In genomic region chr11:88448571-88448970, GRCm38 (mm10) we compare ENCODE assay signal across 20 mouse cellular contexts.
DNase-seq lines count a peak whose midpoint lies in the region; ATAC-seq lines count a peak whose summit lies in the region.
"Had no signal": no experiment of that assay in that cellular context is flagged by ENCODE, and none has a peak within 500 bp of the region (broad histone marks: within the 10 kb centered on the region; RNA-seq: fewer than 3 reads in every experiment).

No protein-coding gene starts in this region.

- H3K4me3 ChIP-seq in forebrain, embryonic 10.5 days: no peak overlapping the region
- no peak overlapping the region for H3K4me3 ChIP-seq in forebrain, embryonic 16.5 days (replicated peaks; ENCODE audit: low read length)
- H3K4me3 ChIP-seq in heart, embryonic 13.5 days: no peak overlapping the region
- H3K4me3 ChIP-seq in hindbrain, embryonic 13.5 days: no peak overlapping the region
- no peak overlapping the region for H3K4me3 ChIP-seq in hindbrain, embryonic 10.5 days
- no peak overlapping the region for H3K4me3 ChIP-seq in midbrain, embryonic 14.5 days (replicated peaks; ENCODE audit: low read depth, low read length)
- H3K4me3 ChIP-seq in midbrain, embryonic 16.5 days (ENCODE audit: low read depth, low read length): no peak overlapping the region
- H3K4me3 ChIP-seq: forebrain, embryonic 13.5 days; limb, embryonic 13.5 days; liver, embryonic 13.5 days; myocyte; stomach, embryonic 15.5 days had no signal

- H3K36me3 ChIP-seq in forebrain, embryonic 10.5 days (replicated peaks): peaks cover 60% of the 10 kb centered on the region
- H3K36me3 ChIP-seq in forebrain, embryonic 16.5 days (ENCODE audit: control insufficient read depth, insufficient read depth): no peaks in the 10 kb centered on the region
- peaks cover 19% of the 10 kb centered on the region for H3K36me3 ChIP-seq in heart, embryonic 13.5 days
- H3K36me3 ChIP-seq in hindbrain, embryonic 13.5 days: peaks cover 7% of the 10 kb centered on the region
- H3K36me3 ChIP-seq in hindbrain, embryonic 10.5 days: peaks cover 88% of the 10 kb centered on the region
- no peaks in the 10 kb centered on the region for H3K36me3 ChIP-seq in midbrain, embryonic 14.5 days (ENCODE audit: control insufficient read depth, insufficient read depth, low read length)
- H3K36me3 ChIP-seq in midbrain, embryonic 16.5 days (ENCODE audit: control insufficient read depth, insufficient read depth, low read length): no peaks in the 10 kb centered on the region
- H3K36me3 ChIP-seq: stomach, embryonic 15.5 days had no signal

- peak overlapping the region; percentile 74; the same call in 1 of the 2 replicates for H3K27ac ChIP-seq in forebrain, embryonic 10.5 days
- H3K27ac ChIP-seq in forebrain, embryonic 16.5 days (ENCODE audit: low read length): no peak overlapping the region
- peak overlapping the region; percentile 84 for H3K27ac ChIP-seq in heart, embryonic 13.5 days (replicated peaks)
- H3K27ac ChIP-seq in hindbrain, embryonic 13.5 days: peak overlapping the region; percentile 82
- H3K27ac ChIP-seq in hindbrain, embryonic 10.5 days: no peak overlapping the region
- H3K27ac ChIP-seq in midbrain, embryonic 14.5 days (replicated peaks; ENCODE audit: low read depth, low read length): 0 out of 2 replicates have a peak overlapping the region, but pooled peaks have one; percentile 65
- H3K27ac ChIP-seq in midbrain, embryonic 16.5 days (ENCODE audit: low read length): no peak overlapping the region
- H3K27ac ChIP-seq: hindbrain, postnatal 0 days; limb, embryonic 13.5 days; liver, embryonic 13.5 days; stomach, embryonic 15.5 days had no signal

- H3K4me1 ChIP-seq in forebrain, embryonic 10.5 days: peaks cover 69% of the 10 kb centered on the region
- H3K4me1 ChIP-seq in forebrain, embryonic 16.5 days (replicated peaks; ENCODE audit: control insufficient read depth, insufficient read depth, low read length): peaks cover 25% of the 10 kb centered on the region
- H3K4me1 ChIP-seq in heart, embryonic 13.5 days: peaks cover 63% of the 10 kb centered on the region
- H3K4me1 ChIP-seq in hindbrain, embryonic 13.5 days (replicated peaks): peaks cover 73% of the 10 kb centered on the region
- H3K4me1 ChIP-seq in hindbrain, embryonic 10.5 days (replicated peaks): peaks cover 58% of the 10 kb centered on the region
- peaks cover 46% of the 10 kb centered on the region for H3K4me1 ChIP-seq in midbrain, embryonic 14.5 days (ENCODE audit: control insufficient read depth, insufficient read depth, low read length)
- H3K4me1 ChIP-seq in midbrain, embryonic 16.5 days (ENCODE audit: control insufficient read depth, insufficient read depth, low read length): peaks cover 16% of the 10 kb centered on the region
- H3K4me1 ChIP-seq: liver, embryonic 13.5 days; stomach, embryonic 15.5 days had no signal

- H3K27me3 ChIP-seq in forebrain, embryonic 10.5 days (ENCODE audit: poor library complexity, severe bottlenecking): no peaks in the 10 kb centered on the region
- no peaks in the 10 kb centered on the region for H3K27me3 ChIP-seq in forebrain, embryonic 16.5 days (replicated peaks; ENCODE audit: control insufficient read depth, insufficient read depth, low read length)
- H3K27me3 ChIP-seq in heart, embryonic 13.5 days (replicated peaks): no peaks in the 10 kb centered on the region
- no peaks in the 10 kb centered on the region for H3K27me3 ChIP-seq in hindbrain, embryonic 13.5 days
- H3K27me3 ChIP-seq in hindbrain, embryonic 10.5 days (ENCODE audit: insufficient read depth, poor library complexity, severe bottlenecking): no peaks in the 10 kb centered on the region
- H3K27me3 ChIP-seq in midbrain, embryonic 14.5 days (ENCODE audit: control insufficient read depth, insufficient read depth, low read length): no peaks in the 10 kb centered on the region
- no peaks in the 10 kb centered on the region for H3K27me3 ChIP-seq in midbrain, embryonic 16.5 days (ENCODE audit: control insufficient read depth, insufficient read depth, low read depth, low read length)
- H3K27me3 ChIP-seq: forebrain, embryonic 13.5 days; liver, embryonic 13.5 days; stomach, embryonic 15.5 days had no signal

- DNase-seq in forebrain, embryonic 10.5 days (ENCODE audit: extremely low spot score, low spot score): no peak
- no peak for DNase-seq in heart, postnatal 4 days
- no peak for DNase-seq in hindbrain, embryonic 10.5 days (ENCODE audit: low spot score)
- DNase-seq in midbrain, embryonic 14.5 days: no peak
- DNase-seq: adrenal gland, adult 2 months; cerebellum, adult 8-10 months; kidney, adult 9 months; liver, embryonic 13.5 days; lung, embryonic 14.5 days; lung, postnatal 36 days; retina, postnatal 1 day had no signal

- H3K4me2 ChIP-seq in forebrain, embryonic 16.5 days (ENCODE audit: low read length): no peak overlapping the region
- H3K4me2 ChIP-seq in heart, embryonic 13.5 days: no peak overlapping the region
- no peak overlapping the region for H3K4me2 ChIP-seq in hindbrain, embryonic 13.5 days
- no peak overlapping the region for H3K4me2 ChIP-seq in midbrain, embryonic 14.5 days (ENCODE audit: low read length)
- H3K4me2 ChIP-seq in midbrain, embryonic 16.5 days (ENCODE audit: low read length): no peak overlapping the region
- H3K4me2 ChIP-seq: forebrain, embryonic 13.5 days; limb, embryonic 13.5 days; liver, embryonic 13.5 days; lung, embryonic 14.5 days; stomach, embryonic 15.5 days had no signal

- H3K9me3 ChIP-seq in forebrain, embryonic 10.5 days: no peaks in the 10 kb centered on the region
- H3K9me3 ChIP-seq in forebrain, embryonic 16.5 days (ENCODE audit: control insufficient read depth, low read length): no peaks in the 10 kb centered on the region
- H3K9me3 ChIP-seq in heart, embryonic 13.5 days: no peaks in the 10 kb centered on the region
- no peaks in the 10 kb centered on the region for H3K9me3 ChIP-seq in hindbrain, embryonic 13.5 days
- H3K9me3 ChIP-seq in hindbrain, embryonic 10.5 days: no peaks in the 10 kb centered on the region
- no peaks in the 10 kb centered on the region for H3K9me3 ChIP-seq in midbrain, embryonic 14.5 days (ENCODE audit: control insufficient read depth, low read length)
- H3K9me3 ChIP-seq in midbrain, embryonic 16.5 days (replicated peaks; ENCODE audit: control insufficient read depth, low read length, poor library complexity, severe bottlenecking): no peaks in the 10 kb centered on the region
- H3K9me3 ChIP-seq: forebrain, embryonic 13.5 days; limb, embryonic 13.5 days; liver, embryonic 13.5 days; stomach, embryonic 15.5 days had no signal

- 78% methylated on average over 3 of the region's 3 CpGs for WGBS in forebrain, embryonic 10.5 days
- 63% methylated on average over 3 of the region's 3 CpGs for WGBS in forebrain, embryonic 16.5 days
- WGBS in heart, embryonic 13.5 days: 23% methylated on average over 3 of the region's 3 CpGs
- WGBS in hindbrain, embryonic 13.5 days: 62% methylated on average over 3 of the region's 3 CpGs
- 77% methylated on average over 3 of the region's 3 CpGs for WGBS in hindbrain, embryonic 10.5 days
- 77% methylated on average over 3 of the region's 3 CpGs for WGBS in midbrain, embryonic 14.5 days
- WGBS in midbrain, embryonic 16.5 days: 83% methylated on average over 3 of the region's 3 CpGs

- H3K9ac ChIP-seq in forebrain, embryonic 16.5 days (replicated peaks; ENCODE audit: low read depth, low read length): no peak overlapping the region
- no peak overlapping the region for H3K9ac ChIP-seq in heart, embryonic 13.5 days
- H3K9ac ChIP-seq in hindbrain, embryonic 13.5 days: no peak overlapping the region
- H3K9ac ChIP-seq in midbrain, embryonic 14.5 days (replicated peaks; ENCODE audit: low read length): no peak overlapping the region
- no peak overlapping the region for H3K9ac ChIP-seq in midbrain, embryonic 16.5 days (ENCODE audit: low read depth, low read length)
- H3K9ac ChIP-seq: forebrain, embryonic 13.5 days; limb, embryonic 13.5 days; liver, embryonic 13.5 days; lung, embryonic 14.5 days; stomach, embryonic 15.5 days had no signal

- ATAC-seq in forebrain, embryonic 16.5 days: no peak
- no peak; the same call in 1 of the 2 replicates for ATAC-seq in heart, embryonic 13.5 days (ENCODE audit: extremely low read depth, insufficient number of reproducible peaks, low FRiP score, low TSS enrichment)
- ATAC-seq in hindbrain, embryonic 13.5 days (ENCODE audit: low FRiP score): no peak
- no peak for ATAC-seq in midbrain, embryonic 14.5 days (ENCODE audit: low FRiP score, low TSS enrichment)
- ATAC-seq in midbrain, embryonic 16.5 days: no peak
- ATAC-seq: forebrain, embryonic 13.5 days; hindbrain, postnatal 0 days had no signal

Comparison
In these comparisons a context has a peak if more than half of its experiments do, and no peak if none do; other contexts are left out.
1. H3K27ac ChIP-seq: peak in forebrain, embryonic 10.5 days (single experiment), heart, embryonic 13.5 days (single experiment), hindbrain, embryonic 13.5 days (single experiment) and midbrain, embryonic 14.5 days (single experiment); none in forebrain, embryonic 16.5 days (single experiment), hindbrain, embryonic 10.5 days (single experiment) and midbrain, embryonic 16.5 days (single experiment).